Mouse (Mus musculus): ENCODE measurements around the gene Bbc3.
"Not testable (repeated sequence)": the region's sequence is repeated elsewhere in the genome, so short reads cannot be mapped to it uniquely, and the experiment has no call there.

Bbc3 gene

DNA sequence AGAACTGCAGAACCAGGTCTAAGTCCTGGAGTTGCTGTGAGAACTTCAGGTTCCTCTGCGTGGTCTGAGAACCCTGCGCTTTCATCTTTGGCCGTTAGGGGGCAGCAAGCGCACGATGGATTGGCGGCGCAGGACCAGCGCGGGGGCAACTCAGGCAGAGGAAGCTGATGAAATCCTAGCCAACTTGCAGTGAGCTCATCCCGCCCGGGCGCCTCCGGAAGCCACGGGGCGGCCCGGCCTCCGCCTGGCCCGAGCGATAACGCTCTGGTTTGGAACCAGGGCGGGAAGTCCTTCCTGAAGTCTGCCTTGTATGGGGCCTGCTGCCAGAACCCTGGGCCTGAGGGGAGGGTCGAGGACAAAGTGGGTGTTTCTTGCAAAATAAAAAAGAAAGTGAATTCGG is 13.4 kb upstream of the Bbc3 start:
- peak; percentile 95 for DNase-seq

DNA sequence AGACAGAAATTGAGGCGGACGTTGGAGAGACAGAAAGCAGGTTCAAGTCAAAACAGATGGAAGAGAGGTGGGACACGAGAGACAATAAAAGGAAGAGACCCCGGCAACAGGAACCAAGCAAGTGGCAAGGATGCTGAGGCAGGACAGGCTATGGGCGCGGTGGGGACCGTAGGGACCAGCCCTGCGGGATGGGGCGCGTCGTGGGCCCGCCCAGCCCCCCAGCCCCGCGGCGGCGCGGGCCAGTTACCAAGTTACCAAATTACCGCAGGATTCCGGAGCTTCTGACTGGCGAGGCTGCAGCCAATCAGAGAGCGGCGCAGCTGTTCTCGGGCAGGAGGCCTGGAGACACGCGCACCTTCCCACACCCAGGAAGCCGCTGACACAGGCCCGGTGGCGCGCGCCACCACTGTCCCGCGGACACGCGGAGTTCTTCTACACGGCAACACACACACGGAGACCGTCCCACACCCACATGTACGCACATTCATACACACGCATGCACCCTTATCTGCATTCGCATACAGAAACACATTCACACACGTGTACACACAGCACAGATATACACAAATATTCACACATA is 12.8 kb upstream of the Bbc3 start:
- peak; percentile 80 to 92 for DNase-seq

DNA sequence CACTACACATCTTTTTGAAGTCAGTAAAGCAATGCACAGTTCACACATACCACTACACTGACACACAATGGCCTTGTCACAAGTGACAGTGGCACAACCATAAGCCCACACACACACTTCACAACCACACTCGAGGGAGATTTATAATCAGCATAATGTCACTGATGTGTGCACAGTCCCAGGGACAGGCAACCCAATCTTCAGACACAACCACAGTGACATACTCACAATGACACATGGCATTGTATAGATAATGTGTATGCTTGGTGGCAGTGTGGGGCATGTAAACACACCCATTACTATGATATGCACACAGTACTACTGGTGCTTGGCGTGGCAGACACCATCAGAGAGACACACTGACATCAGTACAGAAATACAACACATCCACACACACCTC is 12.0 kb upstream of the Bbc3 start:
- DNase-seq, result no peak

DNA sequence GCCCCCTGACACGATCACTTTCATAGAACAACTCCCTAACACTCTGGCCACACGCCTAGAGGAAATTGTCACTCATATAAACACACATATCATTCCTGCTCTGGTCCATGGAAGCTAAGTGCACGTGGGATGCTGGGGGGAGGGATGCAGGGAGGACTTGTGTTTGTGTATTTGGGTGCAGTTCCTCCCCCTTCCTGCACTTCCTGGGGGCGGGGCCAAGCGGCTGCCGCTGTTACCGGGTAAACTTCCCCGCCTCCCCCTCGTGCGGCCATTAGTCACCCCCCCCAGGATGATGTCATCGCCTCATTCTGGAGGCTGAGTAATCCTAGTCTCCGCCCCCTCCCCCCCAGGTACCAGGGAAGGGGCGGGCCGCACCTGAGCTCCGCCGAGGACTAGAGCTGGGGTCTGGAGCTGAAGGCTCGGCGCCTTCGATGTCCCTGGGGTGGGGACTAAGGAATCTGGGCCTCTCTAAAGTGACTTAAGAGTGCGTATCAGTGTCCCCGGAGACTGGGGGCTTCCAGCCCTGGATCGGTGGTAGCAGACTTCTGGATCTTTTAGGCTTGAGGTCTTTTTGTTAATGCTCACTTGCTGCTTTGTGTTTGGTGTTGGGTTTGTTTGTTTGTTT is 11.3 kb upstream of the Bbc3 start:
- DNase-seq, result peak; percentile 93 to 94

DNA sequence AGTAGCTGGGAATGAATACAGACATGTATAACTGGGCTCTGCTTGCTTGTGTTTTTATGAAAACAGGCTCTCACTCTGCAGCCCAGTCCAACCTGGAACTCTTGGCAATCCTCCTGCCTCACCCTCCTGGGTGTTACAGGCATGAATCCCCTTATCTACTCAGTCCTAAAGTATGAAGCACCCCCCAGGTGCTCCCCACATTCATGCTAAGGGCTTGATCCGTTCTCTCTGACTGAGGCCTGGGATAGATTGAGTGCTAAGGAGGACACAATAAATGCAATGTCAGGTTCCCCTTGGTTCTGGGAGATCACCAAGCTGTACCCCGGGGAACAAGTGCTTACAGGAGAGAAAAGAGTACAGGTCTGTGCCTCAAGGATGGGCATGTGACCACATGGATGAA is 10.6 kb upstream of the Bbc3 start:
- DNase-seq, result no peak

DNA sequence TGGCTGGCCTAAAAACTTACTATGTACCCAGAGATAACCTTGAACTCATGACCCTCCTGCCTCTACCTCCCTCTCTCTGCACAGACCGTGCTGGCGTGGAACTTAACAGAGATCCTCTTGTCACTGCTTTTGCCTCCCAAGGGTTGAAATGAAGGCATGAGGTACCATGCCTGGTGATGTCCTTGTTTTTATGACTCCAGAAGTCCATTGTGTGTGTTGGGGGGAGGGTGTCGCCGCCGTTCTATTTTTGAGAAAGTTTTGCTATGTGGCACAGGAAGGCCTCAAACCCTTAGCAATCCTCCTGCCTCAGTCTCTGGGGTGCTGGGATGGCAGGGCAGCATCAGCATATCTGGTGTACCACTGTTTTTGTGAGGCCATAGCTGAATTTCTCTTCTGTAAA is 9.3 kb upstream of the Bbc3 start:
- DNase-seq, result no peak

DNA sequence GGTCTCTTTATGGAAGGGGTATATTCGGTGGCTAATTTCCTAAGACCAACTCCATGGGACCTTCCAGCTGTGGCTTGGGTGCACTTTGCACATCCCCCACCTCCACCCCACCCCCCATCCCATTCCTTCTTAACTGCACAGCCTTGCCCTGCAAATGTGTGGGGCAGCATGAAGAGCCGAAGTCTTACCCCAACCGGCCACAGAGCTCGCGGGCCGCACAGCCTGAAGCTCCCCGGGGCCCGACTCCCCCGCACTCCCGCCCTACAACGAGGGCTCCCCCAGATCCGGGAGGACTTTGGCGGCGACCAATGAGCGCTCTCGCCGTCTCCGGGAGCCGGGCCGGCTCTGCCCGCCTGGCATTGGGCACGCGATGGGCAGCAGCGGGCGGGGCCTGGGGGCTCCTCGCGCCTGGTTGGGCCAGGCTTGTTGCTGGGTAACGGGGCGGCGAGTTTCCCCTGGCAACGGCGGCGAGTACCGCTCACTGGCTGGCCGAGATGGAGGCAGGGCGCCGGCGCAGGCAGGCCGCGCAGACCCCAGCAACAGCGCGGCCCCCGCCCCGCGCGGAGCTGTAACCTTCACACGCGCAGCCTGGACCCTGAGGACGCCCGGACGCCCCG is 8.7 kb upstream of the Bbc3 start:
- peak; percentile 86 to 95 for DNase-seq

DNA sequence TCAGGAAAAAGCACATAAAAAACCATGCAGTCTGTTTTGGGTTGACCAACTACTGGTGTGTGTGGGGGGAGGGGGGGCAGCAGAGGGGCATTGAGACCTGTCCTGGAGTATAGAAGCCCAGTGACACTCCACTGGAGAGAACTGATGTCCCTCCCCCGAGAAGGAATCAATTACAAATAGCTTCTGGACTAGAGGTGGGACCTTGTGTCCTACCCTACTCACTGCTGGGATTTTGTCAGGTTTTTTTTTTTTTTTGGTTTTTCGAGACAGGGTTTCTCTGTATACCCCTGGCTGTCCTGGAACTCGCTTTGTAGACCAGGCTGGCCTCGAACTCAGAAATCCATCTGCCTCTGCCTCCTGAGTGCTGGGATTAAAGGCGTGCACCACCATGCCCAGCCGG is 1.1 kb upstream of the Bbc3 start:
- DNase-seq, result not testable (repeated sequence)

DNA sequence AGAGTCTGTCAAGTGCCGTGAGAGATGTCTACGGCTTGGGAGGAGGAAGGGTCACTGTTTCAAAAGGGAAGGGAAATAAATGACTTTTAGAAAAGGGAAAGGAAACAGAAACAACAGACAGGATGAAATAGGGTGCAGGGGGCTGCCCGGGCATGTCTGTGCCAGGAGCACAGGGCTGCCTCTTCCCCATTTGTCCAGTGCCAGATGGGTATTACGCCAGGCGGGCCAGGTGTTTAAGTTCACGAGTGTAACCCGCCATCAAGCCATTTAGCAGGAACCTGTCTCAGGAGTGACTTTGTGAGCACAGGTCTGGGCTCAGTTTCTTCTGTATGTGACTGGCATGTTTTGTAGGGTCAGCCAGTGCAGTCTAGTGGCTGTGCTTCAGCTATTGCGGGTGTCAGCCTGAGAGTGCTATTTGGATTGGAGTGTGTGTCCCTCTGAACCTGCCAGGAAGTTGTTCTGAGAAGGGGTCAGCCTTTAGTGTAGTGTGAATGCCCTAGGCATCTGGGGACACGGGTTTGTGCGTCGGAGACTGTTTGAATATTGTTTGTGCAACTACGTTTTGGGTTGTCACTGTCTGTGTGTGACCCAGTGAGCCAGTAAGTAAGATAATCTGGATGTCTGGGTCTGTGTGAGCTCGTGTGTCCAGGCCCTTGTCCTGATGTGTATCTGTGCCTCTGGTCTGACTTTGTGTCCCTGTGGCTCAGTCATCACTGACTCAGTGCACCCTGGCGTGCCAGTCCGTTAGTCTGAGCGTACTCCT is 543 bp downstream of the Bbc3 start:
- no peak for DNase-seq

DNA sequence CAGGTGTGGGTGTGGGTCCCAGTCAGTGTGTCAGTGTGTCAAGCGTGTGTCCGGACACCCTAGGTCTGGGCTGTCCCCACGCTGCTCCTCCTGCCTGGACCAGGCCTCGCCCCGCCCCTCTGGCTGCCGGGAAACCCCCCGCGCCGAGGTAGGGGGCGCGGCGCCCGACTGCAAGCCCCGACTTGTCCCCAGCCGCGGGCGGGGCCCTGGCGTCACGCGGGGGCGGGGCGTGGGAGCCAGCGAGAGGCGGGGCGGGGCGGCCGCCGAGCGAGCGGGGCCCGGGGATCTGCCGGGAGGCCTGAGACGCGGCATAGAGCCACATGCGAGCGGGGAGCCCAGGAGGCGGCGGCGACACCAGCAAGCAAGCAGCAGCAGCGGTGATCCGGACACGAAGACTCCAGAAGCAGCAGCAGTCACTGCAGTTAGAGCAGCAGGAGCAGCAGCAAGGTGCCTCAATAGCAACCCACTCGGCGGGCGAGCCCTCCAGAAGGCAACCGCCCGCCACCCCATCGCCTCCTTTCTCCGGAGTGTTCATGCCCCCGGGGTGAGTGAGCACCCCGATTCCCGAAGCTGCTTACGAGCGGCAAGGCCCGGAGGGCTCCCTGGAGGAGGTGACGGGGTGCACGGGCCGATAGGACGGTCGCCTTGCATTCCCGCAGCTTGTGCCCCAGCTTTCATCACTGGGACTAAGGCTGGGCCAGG is 1.3 kb downstream of the Bbc3 start:
- peak; percentile 87 to 93 for DNase-seq

DNA sequence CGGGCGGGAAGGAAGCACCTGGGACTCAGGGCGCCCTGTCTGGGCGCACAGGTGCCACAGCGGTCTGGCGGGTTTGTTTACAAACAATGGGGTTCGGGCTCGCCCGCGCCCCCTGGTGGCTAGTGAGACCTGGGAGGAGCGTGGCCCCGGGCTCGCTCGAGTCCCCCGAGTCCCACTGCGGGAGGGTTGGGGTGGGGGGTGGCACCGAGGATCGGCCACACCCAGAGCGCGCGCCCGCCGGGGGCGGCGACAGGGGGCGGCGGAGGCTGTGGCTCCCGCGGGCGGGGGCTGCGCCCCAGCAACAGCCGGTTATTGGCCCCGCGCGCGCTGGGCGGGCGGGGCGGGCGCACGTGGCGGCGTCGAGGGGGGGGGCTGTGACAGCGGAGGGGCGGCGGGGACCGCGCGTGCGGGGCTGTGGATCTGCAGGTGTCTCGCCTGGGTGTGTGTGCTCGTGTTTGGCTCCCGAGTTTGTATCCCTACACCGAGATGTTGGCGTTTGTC is 1.9 kb downstream of the Bbc3 start:
- peak; percentile 85 to 87 for DNase-seq

DNA sequence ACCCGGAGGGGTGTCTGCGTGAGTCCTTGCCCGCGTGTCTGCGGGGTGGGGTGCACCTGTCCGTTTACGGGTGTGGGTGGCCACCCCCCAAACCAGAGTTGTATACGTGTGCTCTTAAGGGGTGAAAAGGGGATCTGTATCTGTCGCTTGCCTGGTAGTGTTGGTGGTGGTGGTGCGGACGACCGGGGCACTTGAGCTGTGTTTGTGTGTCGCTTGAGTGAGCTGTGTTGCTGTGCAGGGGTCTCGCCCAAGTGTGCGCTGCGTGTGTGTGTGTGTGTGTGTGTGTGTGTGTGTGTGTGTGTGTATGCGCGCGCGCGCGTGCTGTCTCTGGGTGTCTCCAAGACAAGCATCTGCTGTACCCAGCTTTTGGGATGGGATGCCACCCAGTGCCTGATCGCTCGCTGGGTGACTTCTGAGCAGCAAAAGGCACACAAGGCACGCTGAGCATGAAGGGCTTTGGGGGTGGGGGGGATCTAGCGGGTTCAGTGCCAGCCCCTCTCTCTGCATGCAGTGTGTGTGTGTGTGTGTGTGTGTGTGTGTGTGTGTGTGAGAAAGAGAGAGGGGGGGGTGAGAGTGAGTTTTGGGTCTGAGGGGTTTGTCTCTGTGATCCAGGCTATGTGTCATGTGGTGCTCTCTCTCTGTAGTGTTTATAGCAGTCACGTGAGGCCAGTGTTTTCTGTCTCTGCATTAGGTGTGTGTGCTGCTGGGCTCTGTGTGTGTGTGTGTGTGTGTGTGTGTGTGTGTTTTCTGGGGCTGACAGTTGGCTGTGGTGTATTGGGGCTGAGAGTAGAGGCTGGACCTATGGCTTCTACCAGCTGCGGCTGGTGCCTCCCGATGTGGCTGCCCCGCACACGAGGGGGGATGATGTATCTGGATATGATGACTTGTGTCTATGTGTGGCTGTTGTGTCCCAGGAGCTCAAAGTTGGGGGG is 2.6 kb downstream of the Bbc3 start:
- peak; percentile 31 to 45 for DNase-seq

DNA sequence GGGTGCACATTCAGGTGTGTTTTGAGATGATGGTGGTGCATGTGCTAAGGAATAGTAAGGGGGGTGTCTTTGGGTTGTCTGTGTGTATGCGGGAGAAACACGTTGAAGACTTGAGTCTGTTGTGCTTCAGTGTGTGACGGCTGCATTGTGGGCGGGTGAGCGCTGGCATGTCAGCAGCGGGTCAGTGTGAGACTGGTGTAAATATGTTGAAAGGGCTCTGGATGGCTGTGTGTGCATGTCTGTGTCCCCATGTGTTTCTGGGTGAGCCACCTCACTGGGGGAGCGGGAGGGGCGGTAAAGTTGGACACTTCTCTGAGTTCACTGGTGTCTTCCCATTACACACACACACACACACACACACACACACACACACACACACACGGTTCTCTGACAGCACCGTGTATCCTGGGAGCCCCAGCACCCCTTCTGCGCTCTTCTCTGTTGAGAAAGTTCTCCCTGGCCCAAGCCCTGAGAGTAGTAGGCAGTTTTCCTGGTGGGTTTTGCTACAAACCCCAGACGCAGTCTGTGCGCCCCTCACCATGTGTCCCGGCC is 3.3 kb downstream of the Bbc3 start:
- no peak for DNase-seq

DNA sequence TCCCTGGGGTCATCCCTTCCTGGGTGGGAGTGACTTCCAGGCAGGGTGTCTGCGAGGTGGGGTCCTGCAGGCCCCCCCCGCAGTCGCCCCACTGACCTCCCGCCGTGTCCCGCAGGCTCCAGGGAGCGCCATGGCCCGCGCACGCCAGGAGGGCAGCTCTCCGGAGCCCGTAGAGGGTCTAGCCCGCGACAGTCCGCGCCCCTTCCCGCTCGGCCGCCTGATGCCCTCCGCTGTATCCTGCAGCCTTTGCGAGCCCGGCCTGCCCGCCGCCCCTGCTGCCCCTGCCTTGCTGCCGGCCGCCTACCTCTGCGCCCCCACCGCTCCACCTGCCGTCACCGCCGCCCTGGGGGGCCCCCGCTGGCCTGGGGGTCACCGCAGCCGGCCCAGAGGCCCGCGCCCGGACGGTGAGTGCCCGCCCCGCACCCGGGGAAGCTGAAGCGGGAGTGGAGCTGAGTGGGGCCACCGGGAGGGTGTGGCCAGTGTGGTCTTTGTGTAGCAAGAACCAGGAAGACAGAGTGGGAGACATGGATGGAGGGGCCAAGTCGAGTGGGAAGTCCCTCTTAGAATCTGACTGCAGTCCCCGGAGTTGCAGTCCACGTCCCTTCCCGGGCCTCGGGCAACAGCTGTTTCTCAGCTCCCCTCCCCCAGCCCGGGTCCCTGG is 3.9 kb downstream of the Bbc3 start:
- peak; percentile 26 to 66 for DNase-seq

DNA sequence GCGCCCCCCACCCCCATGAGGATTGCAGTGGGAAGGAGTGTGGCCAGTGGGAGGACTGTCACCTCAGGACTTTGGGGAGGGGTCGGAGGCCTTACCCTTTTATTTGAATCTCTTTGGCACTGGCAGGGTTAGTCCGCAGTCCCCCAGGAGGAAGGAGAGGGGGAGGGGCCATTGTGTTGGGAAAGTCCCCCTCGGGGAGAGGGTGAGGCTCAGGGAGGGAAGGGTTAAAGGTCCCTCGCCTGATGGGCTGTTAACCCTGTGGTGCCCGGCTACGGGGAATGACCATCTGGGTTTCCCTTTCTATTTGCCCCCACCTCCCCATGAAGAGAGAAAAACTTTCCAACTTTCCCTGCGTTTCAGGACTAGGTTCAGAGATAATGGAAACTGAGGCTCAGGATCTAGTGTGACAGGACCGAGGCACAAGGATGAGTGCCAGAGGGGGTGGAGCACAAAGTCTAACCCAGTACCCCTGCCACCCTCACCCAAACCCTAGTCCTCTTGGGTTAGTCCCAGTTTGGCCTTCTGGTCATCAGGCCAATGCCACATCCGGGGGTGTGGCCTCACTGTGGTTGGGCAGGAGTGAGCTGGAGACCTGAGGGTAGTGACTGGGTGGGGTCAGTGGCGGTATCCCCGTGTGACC is 4.6 kb downstream of the Bbc3 start:
- DNase-seq, result peak; percentile 73 to 85

DNA sequence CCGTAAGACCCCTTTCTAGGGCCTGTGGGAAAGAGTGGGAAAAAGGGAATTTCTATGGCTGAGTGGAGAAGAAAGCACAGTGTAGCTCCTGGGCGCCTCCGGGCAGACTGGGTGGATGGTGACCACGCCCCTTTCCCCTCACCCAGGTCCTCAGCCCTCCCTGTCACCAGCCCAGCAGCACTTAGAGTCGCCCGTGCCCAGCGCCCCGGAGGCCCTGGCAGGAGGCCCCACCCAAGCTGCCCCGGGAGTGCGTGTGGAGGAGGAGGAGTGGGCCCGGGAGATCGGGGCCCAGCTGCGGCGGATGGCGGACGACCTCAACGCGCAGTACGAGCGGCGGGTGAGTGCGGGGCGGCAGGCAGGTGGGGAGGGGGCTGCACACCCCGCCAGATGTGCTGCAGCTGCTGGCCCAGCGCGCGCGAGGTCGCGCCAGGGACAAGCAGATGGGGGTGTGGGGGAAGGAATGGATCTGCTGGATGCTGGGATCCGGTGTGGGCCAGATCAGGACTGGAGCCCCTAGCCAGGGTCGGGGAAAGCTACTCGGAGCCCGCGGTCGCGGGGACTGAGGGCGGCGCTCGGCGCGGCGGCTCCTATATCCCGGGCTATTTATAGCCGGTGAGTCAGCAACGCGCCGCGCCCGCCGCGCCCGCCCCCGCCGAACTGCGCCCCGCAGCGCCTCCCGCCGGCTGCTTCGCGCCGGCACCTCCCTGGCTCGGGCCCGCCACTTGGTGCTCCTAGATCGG is 5.5 kb downstream of the Bbc3 start:
- DNase-seq, result peak; percentile 79 to 88

DNA sequence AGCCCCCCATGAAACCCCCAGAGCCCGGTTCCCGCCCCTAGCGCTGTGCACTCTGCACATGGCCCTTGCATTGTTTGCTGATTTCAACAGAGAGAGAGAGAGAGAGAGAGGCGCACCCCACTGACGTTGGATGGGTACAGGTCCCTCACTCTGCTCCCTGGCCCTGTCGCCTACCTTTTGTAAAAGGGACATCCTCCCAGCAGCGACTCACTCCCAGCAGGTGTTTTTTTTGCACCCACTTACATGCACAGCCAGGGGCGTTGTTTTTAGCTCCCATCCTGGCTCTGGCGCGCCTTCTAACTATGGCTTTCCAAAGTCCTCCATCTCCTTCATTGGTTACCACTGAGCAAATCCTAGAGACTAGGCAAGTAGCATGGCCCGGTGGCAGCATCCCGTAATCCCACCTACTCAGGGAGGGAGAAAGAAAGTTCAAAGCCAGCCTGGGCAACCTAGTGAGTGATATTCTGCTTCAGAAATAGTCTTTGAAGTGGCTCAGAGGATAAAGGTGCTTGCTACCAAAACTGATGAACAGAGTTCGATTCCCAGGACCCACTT is 6.1 kb downstream of the Bbc3 start:
- DNase-seq, result no peak

DNA sequence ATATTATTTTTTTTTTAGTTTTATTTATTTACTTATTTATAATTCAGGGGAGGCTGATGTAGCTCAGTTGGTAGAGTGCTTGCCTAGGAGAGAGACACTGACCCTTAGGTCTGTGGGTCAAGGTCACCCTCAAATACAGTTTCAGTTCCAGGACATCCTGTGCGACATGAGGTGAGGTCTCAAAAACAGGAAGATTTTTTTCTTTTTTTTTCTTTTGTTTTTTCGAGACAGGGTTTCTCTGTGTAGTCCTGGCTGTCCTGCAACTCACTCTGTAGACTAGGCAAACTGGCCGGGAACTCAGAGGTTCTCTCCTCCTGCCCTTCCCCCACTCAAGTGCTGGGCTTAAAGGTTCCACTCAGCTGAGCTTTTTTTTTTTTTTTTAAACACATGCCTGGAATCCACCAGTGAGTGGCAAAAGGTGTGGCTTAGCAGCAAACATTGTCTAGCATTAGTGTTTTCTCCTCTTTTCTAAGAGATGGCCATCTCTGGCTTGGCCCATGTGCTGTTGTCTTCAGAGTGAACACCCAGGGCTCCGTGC is 7.1 kb downstream of the Bbc3 start:
- DNase-seq, result peak; percentile 52 to 71

DNA sequence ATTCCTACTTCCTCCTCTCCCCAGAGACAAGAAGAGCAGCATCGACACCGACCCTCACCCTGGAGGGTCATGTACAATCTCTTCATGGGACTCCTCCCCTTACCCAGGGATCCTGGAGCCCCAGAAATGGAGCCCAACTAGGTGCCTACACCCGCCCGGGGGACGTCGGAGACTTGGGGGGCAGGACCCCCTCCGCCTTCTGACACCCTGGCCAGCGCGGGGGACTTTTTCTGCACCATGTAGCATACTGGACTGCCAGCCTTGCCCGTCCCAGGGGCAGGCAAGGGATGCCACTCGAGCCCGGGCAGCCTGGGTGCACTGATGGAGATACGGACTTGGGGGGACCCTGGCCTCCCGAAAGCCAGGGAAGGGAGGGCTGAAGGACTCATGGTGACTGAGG is 8.9 kb downstream of the Bbc3 start:
- DNase-seq, result no peak

Data from kidney, postnatal 25 days (tissue).